Mouse (Mus musculus): ENCODE measurements around the gene Nptxr. TPM values are rescaled to one million over a fixed set of nuclear protein-coding genes. Genes with fewer than 3 reads are reported as not detected.

The Nptxr gene
- polyA plus RNA-seq, 1 experiment from 2014 or later = 2.5 TPM

DNA sequence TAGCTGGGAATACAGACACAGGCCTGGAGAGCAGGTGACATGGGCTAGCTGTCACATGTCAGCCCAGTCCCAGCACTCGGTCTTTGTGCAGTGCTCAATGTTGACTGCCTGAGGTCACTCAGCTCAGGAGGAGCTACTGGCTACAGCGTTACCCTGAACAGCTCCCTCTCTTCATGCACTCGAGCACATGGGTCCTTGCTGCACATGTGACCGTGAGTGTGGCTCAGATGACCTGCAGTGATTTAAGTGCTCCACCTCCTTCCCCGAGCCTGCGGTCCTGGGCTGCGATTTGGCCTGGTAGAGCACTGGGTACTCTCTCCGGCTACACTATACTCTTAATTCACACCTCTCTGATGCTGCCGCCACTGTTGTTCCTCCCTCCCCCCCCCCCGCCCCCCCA lies 38.4 kb downstream of the Nptxr start:
- H3K9me3 ChIP-seq (replicated peaks; ENCODE audit: control insufficient read depth, low read length) = no peaks in the 10 kb centered on the region
- WGBS = 62% methylated on average over 9 of the region's 10 CpGs
- no peak overlapping the region for H3K27ac ChIP-seq (ENCODE audit: low read length)
- H3K4me2 ChIP-seq (ENCODE audit: low read depth, low read length) = no peak overlapping the region
- ATAC-seq (ENCODE audit: insufficient read depth, low FRiP score) = no peak
- H3K27me3 ChIP-seq (ENCODE audit: control insufficient read depth, insufficient read depth, low read length) = no peaks in the 10 kb centered on the region
- peaks cover 37% of the 10 kb centered on the region for H3K4me1 ChIP-seq (ENCODE audit: control insufficient read depth, insufficient read depth, low read length)
- H3K9ac ChIP-seq (ENCODE audit: low read length) = no peak overlapping the region
- no peak overlapping the region for H3K4me3 ChIP-seq (replicated peaks; ENCODE audit: low read length)
- no peaks in the 10 kb centered on the region for H3K36me3 ChIP-seq (ENCODE audit: control insufficient read depth, insufficient read depth, low read length)

DNA sequence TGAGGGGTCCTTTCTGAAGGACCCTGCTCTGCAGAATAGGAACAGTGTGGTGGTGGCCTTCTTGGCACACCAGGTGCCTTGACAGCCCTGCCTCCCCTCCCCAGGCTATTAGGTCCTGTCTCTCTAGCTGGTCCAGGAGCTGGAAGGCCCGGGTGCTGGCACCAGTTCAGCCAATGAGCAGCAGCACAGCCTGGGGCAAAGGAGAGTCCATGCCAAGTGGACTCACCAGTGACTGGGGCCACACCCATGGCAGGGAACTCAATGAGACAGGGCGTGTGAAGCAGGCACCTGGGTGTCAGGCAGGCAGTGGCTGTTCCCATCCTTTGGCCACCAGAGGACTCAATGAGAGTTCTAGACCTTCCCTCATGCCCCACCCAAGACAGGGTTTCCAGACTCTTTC lies 39.2 kb downstream of the Nptxr start:
- peaks cover 31% of the 10 kb centered on the region for H3K4me1 ChIP-seq (ENCODE audit: control insufficient read depth, insufficient read depth, low read length)
- H3K9me3 ChIP-seq (replicated peaks; ENCODE audit: control insufficient read depth, low read length) = no peaks in the 10 kb centered on the region
- no peak overlapping the region for H3K4me2 ChIP-seq (ENCODE audit: low read depth, low read length)
- no peak for ATAC-seq (ENCODE audit: insufficient read depth, low FRiP score)
- 63% methylated on average over 2 of the region's 2 CpGs for WGBS
- H3K9ac ChIP-seq (ENCODE audit: low read length) = no peak overlapping the region
- no peaks in the 10 kb centered on the region for H3K36me3 ChIP-seq (ENCODE audit: control insufficient read depth, insufficient read depth, low read length)
- no peaks in the 10 kb centered on the region for H3K27me3 ChIP-seq (ENCODE audit: control insufficient read depth, insufficient read depth, low read length)
- no peak overlapping the region for H3K27ac ChIP-seq (ENCODE audit: low read length)
- no peak overlapping the region for H3K4me3 ChIP-seq (replicated peaks; ENCODE audit: low read length)

DNA sequence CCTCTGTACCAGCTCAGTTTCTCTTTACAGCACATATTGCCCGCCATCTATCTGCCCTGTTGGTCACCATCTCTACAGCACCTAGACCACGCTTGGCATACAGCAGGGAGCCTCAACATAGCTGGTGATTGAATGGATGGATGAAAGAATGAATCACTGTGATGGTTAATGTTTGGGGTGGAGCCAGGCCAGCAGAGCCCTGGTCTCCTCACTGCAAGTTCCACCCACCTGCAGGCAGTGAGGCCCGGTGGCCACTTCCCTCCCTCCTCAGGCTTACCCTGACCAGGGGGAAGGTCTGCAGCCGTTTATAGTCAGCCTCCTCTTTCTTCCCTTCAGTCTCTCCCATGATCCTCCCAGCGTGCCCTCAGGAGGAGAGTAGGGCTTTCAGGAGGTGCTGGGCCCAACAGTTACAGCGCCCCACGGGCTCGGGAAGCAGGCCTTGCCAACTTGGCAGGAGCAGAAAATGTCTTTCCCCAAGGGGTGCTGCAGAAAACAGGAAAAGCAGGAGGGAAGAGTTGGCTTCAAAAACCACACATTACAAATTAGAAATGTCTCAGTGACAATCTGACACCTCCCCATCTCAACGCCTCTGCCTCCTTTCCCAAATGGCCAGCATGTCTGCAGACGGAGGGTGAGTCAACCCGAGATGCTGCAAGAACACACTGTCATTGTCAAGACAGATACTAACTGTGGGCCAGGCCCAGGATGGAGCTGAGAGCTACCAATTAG lies 39.9 kb downstream of the Nptxr start:
- H3K4me1 ChIP-seq (ENCODE audit: control insufficient read depth, insufficient read depth, low read length) = peaks cover 28% of the 10 kb centered on the region
- H3K9ac ChIP-seq (ENCODE audit: low read length) = 0 out of 2 replicates have a peak overlapping the region, but pooled peaks have one; percentile 11
- H3K4me2 ChIP-seq (ENCODE audit: low read depth, low read length) = no peak overlapping the region
- ATAC-seq (ENCODE audit: insufficient read depth, low FRiP score) = no peak
- H3K27ac ChIP-seq (ENCODE audit: low read length) = no peak overlapping the region
- H3K27me3 ChIP-seq (ENCODE audit: control insufficient read depth, insufficient read depth, low read length) = no peaks in the 10 kb centered on the region
- H3K9me3 ChIP-seq (replicated peaks; ENCODE audit: control insufficient read depth, low read length) = no peaks in the 10 kb centered on the region
- no peak overlapping the region for H3K4me3 ChIP-seq (replicated peaks; ENCODE audit: low read length)
- no peaks in the 10 kb centered on the region for H3K36me3 ChIP-seq (ENCODE audit: control insufficient read depth, insufficient read depth, low read length)
- 80% methylated on average over 11 of the region's 11 CpGs for WGBS

GRCm38 (mm10) chr15:79763601-79764246 lies 40.8 kb downstream of the Nptxr start:
- WGBS = 72% methylated on average over 7 of the region's 7 CpGs
- Histone ChIP-seq H3K4me2 (ENCODE audit: low read depth, low read length) (no peak overlapping the region), H3K36me3 (ENCODE audit: control insufficient read depth, insufficient read depth, low read length) (no peaks in the 10 kb centered on the region), H3K27me3 (ENCODE audit: control insufficient read depth, insufficient read depth, low read length) (no peaks in the 10 kb centered on the region), H3K4me1 (ENCODE audit: control insufficient read depth, insufficient read depth, low read length) (peaks cover 26% of the 10 kb centered on the region), H3K9me3 (replicated peaks; ENCODE audit: control insufficient read depth, low read length) (no peaks in the 10 kb centered on the region), H3K9ac (ENCODE audit: low read length) (peak overlapping the region; percentile 31; the same call in 1 of the 2 replicates), H3K4me3 (replicated peaks; ENCODE audit: low read length) (no peak overlapping the region), H3K27ac (ENCODE audit: low read length) (no peak overlapping the region)
- peak; percentile 22; the same call in 1 of the 2 replicates for ATAC-seq (ENCODE audit: insufficient read depth, low FRiP score)

- Histone ChIP-seq H3K4me2 (ENCODE audit: low read depth, low read length) (no peak overlapping the region), H3K4me1 (ENCODE audit: control insufficient read depth, insufficient read depth, low read length) (peaks cover 26% of the 10 kb centered on the region), H3K9me3 (replicated peaks; ENCODE audit: control insufficient read depth, low read length) (no peaks in the 10 kb centered on the region), H3K36me3 (ENCODE audit: control insufficient read depth, insufficient read depth, low read length) (no peaks in the 10 kb centered on the region), H3K9ac (ENCODE audit: low read length) (no peak overlapping the region), H3K4me3 (replicated peaks; ENCODE audit: low read length) (no peak overlapping the region), H3K27me3 (ENCODE audit: control insufficient read depth, insufficient read depth, low read length) (no peaks in the 10 kb centered on the region), H3K27ac (ENCODE audit: low read length) (no peak overlapping the region)
- 88% methylated on average over 9 of the region's 9 CpGs for WGBS
- ATAC-seq (ENCODE audit: insufficient read depth, low FRiP score) = no peak
Measured at GRCm38 (mm10) chr15:79763001-79763400, 41.6 kb downstream of the Nptxr start.

GRCm38 (mm10) chr15:79760956-79761355 lies 43.6 kb downstream of the Nptxr start:
- no peak overlapping the region for H3K27ac ChIP-seq (ENCODE audit: low read length)
- H3K9ac ChIP-seq (ENCODE audit: low read length) = no peak overlapping the region
- H3K36me3 ChIP-seq (ENCODE audit: control insufficient read depth, insufficient read depth, low read length) = no peaks in the 10 kb centered on the region
- peaks cover 10% of the 10 kb centered on the region for H3K4me1 ChIP-seq (ENCODE audit: control insufficient read depth, insufficient read depth, low read length)
- 91% methylated on average over 6 of the region's 6 CpGs for WGBS
- no peaks in the 10 kb centered on the region for H3K27me3 ChIP-seq (ENCODE audit: control insufficient read depth, insufficient read depth, low read length)
- no peak overlapping the region for H3K4me2 ChIP-seq (ENCODE audit: low read depth, low read length)
- no peaks in the 10 kb centered on the region for H3K9me3 ChIP-seq (replicated peaks; ENCODE audit: control insufficient read depth, low read length)
- ATAC-seq (ENCODE audit: insufficient read depth, low FRiP score) = no peak
- H3K4me3 ChIP-seq (replicated peaks; ENCODE audit: low read length) = no peak overlapping the region

GRCm38 (mm10) chr15:79757118-79757517 lies 47.4 kb downstream of the Nptxr start:
- 91% methylated on average over 3 of the region's 3 CpGs for WGBS
- Histone ChIP-seq H3K9me3 (replicated peaks; ENCODE audit: control insufficient read depth, low read length) (no peaks in the 10 kb centered on the region), H3K27me3 (ENCODE audit: control insufficient read depth, insufficient read depth, low read length) (no peaks in the 10 kb centered on the region), H3K4me2 (ENCODE audit: low read depth, low read length) (no peak overlapping the region), H3K36me3 (ENCODE audit: control insufficient read depth, insufficient read depth, low read length) (no peaks in the 10 kb centered on the region), H3K9ac (ENCODE audit: low read length) (no peak overlapping the region), H3K4me1 (ENCODE audit: control insufficient read depth, insufficient read depth, low read length) (no peaks in the 10 kb centered on the region), H3K4me3 (replicated peaks; ENCODE audit: low read length) (no peak overlapping the region), H3K27ac (ENCODE audit: low read length) (0 out of 2 replicates have a peak overlapping the region, but pooled peaks have one; percentile 8)
- no peak for ATAC-seq (ENCODE audit: insufficient read depth, low FRiP score)

- 72% methylated on average over 8 of the region's 8 CpGs for WGBS
- Histone ChIP-seq H3K4me3 (replicated peaks; ENCODE audit: low read length) (no peak overlapping the region), H3K4me1 (ENCODE audit: control insufficient read depth, insufficient read depth, low read length) (no peaks in the 10 kb centered on the region), H3K36me3 (ENCODE audit: control insufficient read depth, insufficient read depth, low read length) (no peaks in the 10 kb centered on the region), H3K9me3 (replicated peaks; ENCODE audit: control insufficient read depth, low read length) (no peaks in the 10 kb centered on the region), H3K27me3 (ENCODE audit: control insufficient read depth, insufficient read depth, low read length) (no peaks in the 10 kb centered on the region), H3K27ac (ENCODE audit: low read length) (no peak overlapping the region), H3K4me2 (ENCODE audit: low read depth, low read length) (no peak overlapping the region), H3K9ac (ENCODE audit: low read length) (no peak overlapping the region)
- no peak for ATAC-seq (ENCODE audit: insufficient read depth, low FRiP score)
Measured at GRCm38 (mm10) chr15:79755977-79756625, 48.5 kb downstream of the Nptxr start.

- no peak for ATAC-seq (ENCODE audit: insufficient read depth, low FRiP score)
- H3K4me3 ChIP-seq (replicated peaks; ENCODE audit: low read length) = no peak overlapping the region
- 79% methylated on average over 4 of the region's 4 CpGs for WGBS
- no peak overlapping the region for H3K9ac ChIP-seq (ENCODE audit: low read length)
- no peaks in the 10 kb centered on the region for H3K36me3 ChIP-seq (ENCODE audit: control insufficient read depth, insufficient read depth, low read length)
- H3K27ac ChIP-seq (ENCODE audit: low read length) = no peak overlapping the region
- H3K27me3 ChIP-seq (ENCODE audit: control insufficient read depth, insufficient read depth, low read length) = no peaks in the 10 kb centered on the region
- H3K4me1 ChIP-seq (ENCODE audit: control insufficient read depth, insufficient read depth, low read length) = no peaks in the 10 kb centered on the region
- no peak overlapping the region for H3K4me2 ChIP-seq (ENCODE audit: low read depth, low read length)
- H3K9me3 ChIP-seq (replicated peaks; ENCODE audit: control insufficient read depth, low read length) = no peaks in the 10 kb centered on the region
Measured at GRCm38 (mm10) chr15:79755176-79755575, 49.4 kb downstream of the Nptxr start.

All from stomach, embryonic 16.5 days (tissue).